Mouse (Mus musculus) v-Abl transformed pro-B cells (cell line): ENCODE data around the gene Cmtm1.
"Not testable (repeated sequence)": the region's sequence is repeated elsewhere in the genome, so short reads cannot be mapped to it uniquely, and the experiment has no call there.

Experiments used
- in situ Hi-C, 2 experiments: fragments of 400-800 bp; cut with MboI; formaldehyde crosslinking; loops; one replicate each; pipeline ENCODE4 v1.15.1; 2025; ENCODE audit not compliant: unreplicated experiment in 2 of 2

Cmtm1 gene

DNA sequence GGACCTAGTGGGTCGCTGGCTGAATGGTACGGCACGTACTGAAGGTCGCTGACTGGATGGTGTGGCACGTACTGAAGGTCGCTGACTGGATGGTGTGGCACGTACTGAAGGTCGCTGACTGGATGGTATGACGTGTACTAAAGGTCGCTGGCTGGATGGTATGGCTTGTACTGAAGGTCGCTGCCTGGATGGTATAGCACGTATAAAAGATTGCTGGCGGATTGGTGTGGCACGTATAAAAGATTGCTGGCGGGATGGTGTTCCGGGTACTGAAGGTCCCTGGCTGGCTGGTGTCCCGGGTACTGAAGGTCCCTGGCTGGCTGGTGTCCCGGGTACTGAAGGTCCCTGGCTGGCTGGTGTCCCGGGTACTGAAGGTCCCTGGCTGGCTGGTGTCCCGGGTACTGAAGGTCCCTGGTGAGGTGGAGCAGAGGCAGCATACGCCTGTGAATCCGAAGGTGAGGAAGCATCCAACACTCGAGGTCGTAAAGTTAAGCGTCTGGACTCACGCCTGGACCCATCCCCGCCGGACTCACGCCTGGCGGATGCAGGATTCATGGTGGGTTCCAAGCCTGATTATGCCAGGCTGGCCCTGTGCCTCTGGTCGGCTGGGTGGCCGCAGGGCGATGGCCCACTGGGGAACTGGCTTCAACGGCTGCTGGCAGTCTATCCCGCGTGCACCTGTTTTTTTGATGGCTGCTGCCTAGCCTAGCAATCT, at the start of gene Cmtm1, which contains the start of gene Gm45711:
Cmtm1 (minus strand) TSS at position 705 of the 715 bp plus-strand sequence.
Gm45711 (minus strand) TSS at position 641 of the 715 bp plus-strand sequence.
- in situ Hi-C loops, result not testable (repeated sequence)

DNA sequence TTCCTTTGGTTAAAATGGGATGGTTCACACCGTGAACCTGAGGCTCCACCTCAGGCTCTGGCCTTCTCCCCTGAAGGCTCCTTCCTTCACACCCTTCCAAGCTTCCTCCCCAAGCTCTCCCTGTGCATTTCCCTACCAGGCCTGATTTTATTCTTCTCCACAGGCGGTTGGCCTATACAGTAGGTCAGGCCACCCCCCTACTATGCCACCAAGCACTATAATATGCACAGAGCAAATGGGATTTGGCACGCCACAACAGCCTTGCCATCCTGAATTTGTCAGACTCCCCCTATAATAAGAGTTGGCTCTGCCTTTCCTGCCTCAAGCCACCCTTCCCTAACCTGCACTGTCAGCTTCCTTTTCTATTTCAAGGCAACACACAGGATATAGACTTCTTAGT, 48.7 kb upstream of the Cmtm1 start:
- in situ Hi-C loops, result no loop called here

DNA sequence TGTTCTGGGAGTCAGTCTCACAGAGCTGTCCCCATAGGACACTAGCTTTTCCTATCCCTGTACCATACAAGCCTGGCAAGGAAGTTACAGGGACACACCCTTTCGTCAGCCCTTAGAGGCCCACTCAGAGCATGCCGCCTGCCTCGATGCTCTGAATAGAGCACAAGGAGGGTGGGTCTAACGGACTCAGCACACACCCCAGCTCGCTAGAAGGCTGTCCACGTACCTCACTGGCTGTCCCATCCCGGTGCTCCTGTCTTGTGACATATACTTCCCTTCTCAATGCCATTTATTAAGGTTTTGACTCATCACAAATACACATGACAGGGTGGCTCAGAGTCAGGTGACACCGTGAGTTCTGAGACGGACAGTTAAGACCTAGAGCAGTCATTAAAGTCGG, 44.6 kb upstream of the Cmtm1 start:
- in situ Hi-C loops, result no loop called here

DNA sequence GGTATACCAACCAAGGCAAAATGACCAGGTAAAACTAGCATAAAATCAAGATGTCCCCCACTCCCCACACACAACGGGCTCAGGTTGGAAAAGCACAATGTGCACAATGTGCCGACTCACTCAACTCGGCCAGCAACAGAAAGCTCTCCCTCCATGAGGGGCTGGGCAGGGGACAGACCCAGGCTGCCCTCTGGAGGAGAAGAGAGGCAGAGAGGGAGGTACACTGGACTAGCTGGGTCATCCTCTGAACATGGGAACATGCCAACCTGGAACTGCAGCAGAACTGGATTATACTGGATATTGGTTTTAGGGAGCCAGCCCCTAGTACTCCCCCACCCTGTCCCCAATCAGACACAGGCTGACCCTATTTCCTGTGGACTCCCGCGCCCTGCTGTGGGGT, 43.2 kb upstream of the Cmtm1 start:
- in situ Hi-C loops, result no loop called here

DNA sequence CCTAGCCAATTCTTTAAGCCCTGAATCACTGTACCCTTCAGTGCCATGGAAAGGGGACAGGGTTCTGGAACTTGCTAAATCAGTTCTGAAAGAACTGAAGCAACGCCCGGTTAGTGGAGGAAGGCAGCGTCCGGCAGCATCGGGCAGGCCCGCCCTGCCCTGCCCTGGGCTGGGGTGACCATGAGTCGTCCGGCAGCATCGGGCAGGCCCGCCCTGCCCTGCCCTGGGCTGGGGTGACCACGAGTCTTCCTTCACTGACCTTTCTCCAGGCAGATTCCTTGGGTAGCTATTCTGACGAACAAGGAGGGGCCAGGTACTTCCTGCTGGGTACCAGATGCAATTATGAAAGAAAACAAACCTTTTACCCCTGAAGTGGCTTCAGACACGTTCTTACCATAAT, 40.1 kb upstream of the Cmtm1 start:
- in situ Hi-C loops, result no loop called here

DNA sequence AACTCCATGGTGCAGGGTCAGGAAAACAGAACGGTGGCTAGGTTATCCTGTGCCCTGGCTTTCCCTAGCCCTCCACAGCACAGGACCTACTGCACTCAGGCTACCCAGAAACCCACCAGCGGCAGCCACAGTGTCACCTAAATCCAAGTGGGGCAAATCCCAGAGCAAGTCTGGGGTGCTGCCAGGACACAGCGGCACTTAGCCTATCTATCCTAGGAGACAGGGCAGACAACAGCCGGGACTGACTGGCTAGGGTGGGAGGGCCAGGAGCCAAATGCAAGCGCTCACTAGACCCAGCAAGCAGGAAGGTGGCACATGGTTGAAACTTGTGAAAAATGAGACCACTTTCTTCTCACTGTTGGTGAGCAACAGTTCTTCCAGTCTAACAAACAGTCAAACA, 39.0 kb upstream of the Cmtm1 start:
- in situ Hi-C loops, result loop anchor here in 1 of 2 experiments (10.0 kb wide), 2 partner anchors 204 to 244 kb away; partner anchors contain the start of gene Cdh5

DNA sequence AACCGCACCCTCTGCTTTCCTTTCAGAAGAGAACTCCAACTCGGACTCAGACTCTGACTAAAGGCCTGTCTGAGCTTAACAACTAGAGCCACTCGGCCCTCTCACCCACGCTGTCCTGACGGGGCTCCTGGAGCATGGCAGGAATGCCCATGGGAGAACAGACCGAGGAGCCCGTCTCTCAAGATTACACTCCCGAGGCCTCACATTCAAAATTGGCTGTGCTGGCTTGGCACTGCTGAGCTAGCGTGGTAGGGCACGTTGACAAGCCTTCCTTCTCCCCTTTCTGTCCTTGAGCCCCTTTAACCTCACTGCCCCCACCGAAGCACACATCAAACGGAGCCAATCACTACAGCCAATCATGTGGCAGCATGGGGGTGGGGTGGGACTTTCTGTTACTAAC, 36.8 kb upstream of the Cmtm1 start:
- in situ Hi-C loops, result loop anchor here in 1 of 2 experiments (10.0 kb wide), 2 partner anchors 202 to 242 kb away; partner anchors contain the start of gene Cdh5

DNA sequence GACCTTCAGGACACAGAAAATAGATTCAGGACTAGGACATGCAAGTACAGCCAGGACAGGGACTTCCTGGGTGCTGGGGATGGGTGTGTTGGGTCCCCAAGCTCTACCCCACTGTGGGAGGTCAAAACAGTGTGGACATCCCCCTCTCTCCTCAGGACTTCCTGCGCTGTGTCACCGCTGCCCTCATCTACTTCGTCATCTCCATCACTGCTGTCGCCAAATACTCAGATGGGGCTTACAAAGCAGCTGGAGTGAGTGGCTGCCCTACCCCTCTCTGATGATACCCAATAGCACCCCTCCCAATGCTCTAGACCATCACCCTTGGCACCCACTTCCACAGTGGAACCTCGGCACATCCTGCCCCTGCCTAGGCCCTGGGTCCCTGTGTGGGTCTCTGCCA, 34.7 kb upstream of the Cmtm1 start:
- in situ Hi-C loops, result loop anchor here (5.0 to 10.0 kb wide), 7 partner anchors 93 to 247 kb away; partner anchors contain the start of genes Cdh5 (in 1 of the 2) and Dync1li2 (in 1 of the 2)

DNA sequence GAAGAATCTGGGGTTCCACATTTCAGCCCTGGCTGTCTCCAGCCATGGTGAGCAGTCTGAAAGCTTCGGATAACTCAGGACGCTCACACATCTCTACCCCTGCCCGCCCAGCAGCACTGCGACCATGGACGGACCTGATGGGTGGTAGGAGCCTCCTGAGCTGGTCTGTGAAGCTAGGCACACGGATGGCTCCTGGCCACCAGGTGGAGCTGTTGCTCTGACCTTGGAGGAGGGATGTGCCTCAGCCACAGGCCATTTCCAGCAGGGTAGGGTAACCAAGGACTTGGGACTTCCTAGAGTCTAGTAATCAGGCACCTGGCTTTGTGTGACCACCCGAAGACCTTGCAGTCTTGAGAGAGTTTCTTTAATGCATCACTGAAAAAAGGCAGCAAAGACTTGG, 34.0 kb upstream of the Cmtm1 start:
- in situ Hi-C loops, result loop anchor here (5.0 to 10.0 kb wide), 7 partner anchors 93 to 247 kb away; partner anchors contain the start of genes Cdh5 (in 1 of the 2) and Dync1li2 (in 1 of the 2)

DNA sequence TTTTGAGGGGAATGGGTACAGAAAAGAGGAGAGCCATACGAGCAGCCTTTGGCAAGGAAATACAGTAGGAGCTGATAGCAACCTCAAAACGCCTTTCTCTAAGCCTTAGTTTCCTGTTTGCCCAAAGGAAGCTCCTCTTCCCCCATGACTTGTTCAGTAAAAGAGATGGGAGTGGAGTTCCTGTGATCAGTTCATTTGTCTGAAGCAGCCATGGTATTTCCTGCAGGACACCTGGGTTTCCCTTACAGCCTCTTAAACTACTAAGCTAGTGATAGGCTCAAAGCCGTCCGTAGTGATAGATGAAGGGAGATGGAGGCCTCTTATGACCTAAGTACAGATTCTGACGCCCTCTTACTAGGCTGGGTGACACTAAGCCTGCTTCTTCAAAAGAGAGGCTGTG, 32.5 kb upstream of the Cmtm1 start:
- in situ Hi-C loops, result loop anchor here (5.0 to 10.0 kb wide), 7 partner anchors 95 to 245 kb away; partner anchors contain the start of genes Cdh5 (in 1 of the 2) and Dync1li2 (in 1 of the 2)

DNA sequence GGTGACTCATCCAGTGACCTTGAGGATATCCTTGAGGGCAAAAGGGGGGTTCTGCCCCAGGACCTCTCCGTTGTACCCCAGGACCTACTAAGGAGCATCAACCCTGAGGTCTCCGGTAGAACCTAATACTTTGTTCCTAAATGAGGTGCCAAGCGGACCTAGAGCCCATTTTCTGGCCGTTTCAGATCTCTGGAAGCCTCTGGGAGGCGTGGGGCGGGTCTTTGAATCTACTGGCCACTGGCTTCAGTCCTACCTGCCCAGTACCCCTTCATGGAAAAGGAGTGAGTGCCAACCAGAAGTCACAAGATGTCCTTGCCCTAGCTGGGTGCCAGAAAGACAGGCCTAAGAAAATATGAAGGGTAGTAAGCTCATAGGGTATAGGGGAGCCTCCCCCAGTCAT, 31.7 kb upstream of the Cmtm1 start:
- in situ Hi-C loops, result loop anchor here (5.0 to 10.0 kb wide), 7 partner anchors 96 to 244 kb away; partner anchors contain the start of genes Cdh5 (in 1 of the 2) and Dync1li2 (in 1 of the 2)

DNA sequence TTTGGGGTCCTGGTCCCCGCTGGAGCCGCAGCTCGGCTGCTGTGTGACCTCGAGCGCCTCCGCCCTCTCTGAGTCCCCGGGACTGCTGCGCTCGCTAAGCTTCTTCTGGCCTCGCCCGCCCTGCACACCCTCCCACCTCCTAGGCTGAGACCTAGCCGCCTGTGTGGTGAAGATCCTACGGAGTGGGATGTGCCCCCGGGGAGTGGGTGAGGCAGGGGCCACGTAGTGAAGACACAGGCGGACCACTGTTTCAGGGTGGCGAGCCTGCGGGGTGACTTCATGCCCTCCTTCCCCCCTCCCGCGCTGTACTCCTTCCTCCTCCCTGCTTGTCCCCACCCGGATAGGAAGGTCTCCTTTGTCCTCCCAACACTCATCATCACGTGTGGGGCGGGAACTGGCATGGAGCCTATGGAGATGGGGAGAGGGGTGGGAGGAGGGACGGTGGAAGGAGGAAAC, 31.2 kb upstream of the Cmtm1 start:
- in situ Hi-C loops, result loop anchor here (5.0 to 10.0 kb wide), 7 partner anchors 96 to 244 kb away; partner anchors contain the start of genes Cdh5 (in 1 of the 2) and Dync1li2 (in 1 of the 2)

DNA sequence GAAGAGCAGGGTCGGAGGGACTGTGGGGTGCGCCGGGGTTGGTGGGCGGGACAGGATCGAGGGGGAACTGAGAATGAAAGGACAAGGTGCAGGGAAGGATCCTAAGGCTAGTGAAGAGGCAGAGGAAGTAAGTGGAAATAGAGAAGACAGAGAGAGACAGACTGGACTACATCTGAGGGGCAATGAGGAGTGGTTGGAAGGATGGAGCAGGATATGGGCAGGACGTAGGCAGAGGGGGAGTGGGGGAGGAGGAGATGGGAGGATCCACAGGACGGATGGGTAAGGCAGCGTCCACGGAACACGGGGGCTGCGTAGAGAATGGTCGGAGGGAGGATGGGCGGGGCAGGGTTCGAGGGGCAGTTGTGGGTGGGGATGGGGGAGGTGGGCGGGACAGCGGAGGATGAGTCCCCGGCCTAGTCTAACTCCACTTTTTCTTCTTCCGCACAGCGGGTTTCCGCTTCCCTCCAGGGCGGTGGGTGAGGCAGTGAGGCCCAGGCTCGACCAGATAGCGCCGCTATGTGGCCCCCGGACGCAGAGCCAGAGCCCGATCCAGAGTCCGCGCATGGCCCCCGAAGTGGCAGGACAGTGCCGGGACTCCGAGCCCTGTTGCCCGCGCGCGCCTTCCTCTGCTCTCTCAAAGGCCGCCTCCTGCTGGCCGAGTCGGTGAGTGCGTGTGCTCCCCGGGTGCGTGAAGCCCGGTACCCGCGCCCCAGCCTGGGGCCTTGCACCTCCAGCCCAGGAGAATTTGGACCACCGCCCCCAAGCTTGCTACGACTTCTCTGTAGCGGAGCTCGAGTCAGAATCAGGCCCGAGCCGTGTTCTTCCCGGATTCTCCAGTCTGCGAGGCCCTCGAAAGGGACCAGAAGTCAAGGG, 30.5 kb upstream of the Cmtm1 start:
- in situ Hi-C loops, result loop anchor here (5.0 to 10.0 kb wide), 7 partner anchors 97 to 243 kb away; partner anchors contain the start of genes Cdh5 (in 1 of the 2) and Dync1li2 (in 1 of the 2)

DNA sequence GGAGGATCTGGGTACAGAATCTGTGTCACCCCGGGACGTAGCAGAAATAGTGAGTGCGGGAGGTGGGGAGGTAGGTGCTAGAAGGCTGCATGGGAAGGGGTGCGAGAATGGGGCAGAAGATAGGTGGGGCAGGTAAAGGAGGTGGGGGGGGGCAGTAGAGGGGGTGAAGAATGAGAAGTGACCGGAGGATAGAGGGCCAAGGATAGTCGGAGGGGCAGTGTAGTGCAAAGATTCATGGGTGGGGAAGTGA, 30.0 kb upstream of the Cmtm1 start:
- in situ Hi-C loops, result loop anchor here (5.0 to 10.0 kb wide), 8 partner anchors 75 to 243 kb away; partner anchors contain the start of genes Cdh5 (in 1 of the 2) and Dync1li2 (in 1 of the 2)

DNA sequence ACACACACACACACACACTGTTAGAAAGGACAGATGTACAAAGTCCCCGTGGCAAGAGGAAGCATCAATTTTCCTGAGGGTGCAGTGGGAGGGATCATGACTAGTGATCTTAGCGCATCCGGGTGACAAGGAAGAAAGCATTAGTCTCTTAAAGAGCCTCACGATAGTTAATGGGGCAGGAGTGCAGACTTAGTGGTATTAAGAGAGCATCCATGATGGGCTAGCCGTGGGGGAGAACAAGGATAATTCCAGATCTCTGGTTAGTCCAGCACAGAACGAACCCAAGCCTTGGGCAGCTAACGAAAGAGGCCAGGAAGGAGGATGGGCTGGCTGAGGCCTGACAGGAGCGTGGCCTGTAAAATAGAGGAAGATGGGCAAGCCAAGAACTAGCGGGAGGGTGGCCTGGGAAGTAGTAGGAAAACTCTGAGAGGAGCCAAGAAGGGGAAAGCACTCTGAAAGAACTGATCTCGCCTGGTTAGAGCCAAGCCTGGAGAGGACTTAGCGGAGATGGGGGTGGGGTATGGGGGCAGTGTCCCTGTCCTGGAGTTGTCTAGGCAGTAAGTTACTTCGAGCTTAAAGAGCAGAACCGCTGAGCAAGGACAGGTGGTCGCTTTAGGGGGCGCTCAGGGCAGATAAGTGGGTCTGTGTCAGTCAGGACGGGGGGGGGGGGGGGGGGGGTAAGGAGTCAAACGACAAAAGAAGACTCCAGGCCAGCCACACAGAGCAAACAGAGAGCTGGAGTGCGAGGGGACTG, 29.5 kb upstream of the Cmtm1 start, which contains the start of gene Cmtm3:
Cmtm3 (plus strand) TSS at position 182 of the 754 bp plus-strand sequence.
- in situ Hi-C loops, result loop anchor here in 1 of 2 experiments (10.0 kb wide), 1 partner anchor 75 kb away; no protein-coding TSS in a partner anchor

DNA sequence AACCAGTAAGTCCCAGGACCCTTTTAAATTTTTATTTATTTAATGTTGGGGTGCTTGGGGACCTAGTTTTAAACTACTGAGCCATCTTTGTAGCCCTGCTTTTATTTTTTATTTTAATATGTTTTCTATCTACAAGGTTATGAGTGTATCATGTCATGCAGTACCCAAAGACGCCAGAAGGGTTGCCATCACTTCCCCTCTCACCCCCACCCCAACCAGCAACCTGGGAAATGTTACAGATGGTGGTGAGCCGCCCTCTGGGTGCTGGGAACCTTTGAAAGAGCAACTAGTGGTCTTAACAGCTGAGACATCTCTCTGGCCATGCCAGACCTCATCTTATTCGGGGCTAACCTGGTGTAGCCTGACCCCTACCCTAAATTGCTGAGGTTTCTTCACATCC, 27.9 kb upstream of the Cmtm1 start:
- in situ Hi-C loops, result loop anchor here in 1 of 2 experiments (10.0 kb wide), 1 partner anchor 73 kb away; no protein-coding TSS in a partner anchor

DNA sequence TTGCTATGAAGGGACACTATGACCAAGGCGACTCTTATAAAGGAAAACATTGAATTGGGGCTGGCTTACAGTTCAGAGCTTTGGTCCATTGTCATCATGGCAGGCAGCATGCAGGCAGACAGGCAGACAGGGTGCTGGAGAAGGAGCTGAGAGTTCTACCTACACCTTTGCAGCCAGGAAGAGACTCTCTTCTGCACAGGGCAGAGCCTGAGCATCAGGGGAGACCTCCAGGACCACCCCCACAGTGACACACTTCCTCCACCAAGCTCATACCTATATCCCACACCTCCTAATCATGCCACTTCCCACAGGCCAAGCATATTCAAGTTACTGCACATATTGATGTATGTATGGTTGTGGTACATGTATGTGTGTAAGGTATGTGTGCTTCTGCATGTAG, 26.9 kb upstream of the Cmtm1 start:
- in situ Hi-C loops, result loop anchor here in 1 of 2 experiments (10.0 kb wide), 1 partner anchor 72 kb away; no protein-coding TSS in a partner anchor

DNA sequence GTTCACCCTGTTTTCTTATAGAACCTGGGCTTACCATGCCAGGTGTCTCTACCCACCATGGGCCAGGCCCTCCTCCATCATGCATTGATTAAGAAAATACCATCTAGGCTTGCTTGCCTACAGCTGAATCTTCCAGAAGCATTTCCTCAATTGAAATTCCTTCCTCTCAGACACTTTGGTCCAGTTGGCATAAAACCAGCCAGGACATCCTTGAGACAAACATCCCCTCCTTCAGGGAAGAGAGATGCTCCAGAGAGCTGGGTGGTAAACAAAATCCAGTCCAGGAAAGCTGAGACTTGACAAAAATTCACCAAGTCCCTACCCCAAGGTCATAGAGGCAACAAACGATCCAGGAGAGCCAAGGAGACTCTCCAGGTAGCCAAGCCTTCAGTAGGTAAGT, 24.3 kb upstream of the Cmtm1 start:
- in situ Hi-C loops, result loop anchor here in 1 of 2 experiments (10.0 kb wide), 1 partner anchor 69 kb away; no protein-coding TSS in a partner anchor

DNA sequence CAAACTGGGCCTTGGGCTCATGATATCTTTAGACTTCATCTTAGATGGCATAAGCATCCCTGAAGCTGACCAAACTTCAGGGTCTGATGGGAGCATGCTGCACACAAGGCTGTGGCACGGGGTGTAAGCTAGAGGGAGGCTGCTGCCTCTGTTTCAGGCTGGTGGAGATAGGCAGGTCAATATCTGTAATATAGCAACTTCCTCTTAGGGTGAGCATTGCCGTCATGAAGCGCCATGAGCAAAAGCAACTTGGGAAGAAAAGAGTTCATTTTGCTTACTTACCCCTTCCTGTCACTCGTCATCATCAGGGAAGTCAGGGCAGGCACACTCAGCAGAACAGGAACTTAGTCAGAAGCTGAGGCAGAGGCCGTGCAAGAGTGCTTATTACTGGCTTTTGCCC, 23.8 kb upstream of the Cmtm1 start:
- in situ Hi-C loops, result loop anchor here in 1 of 2 experiments (10.0 kb wide), 1 partner anchor 69 kb away; no protein-coding TSS in a partner anchor
